Mouse (Mus musculus) frontal cortex, adult 2 months (tissue): ENCODE results near the gene Cfap299. TPM values are rescaled to one million over a fixed set of nuclear protein-coding genes. Genes with fewer than 3 reads are reported as not detected.
"Not testable (repeated sequence)": the region's sequence is repeated elsewhere in the genome, so short reads cannot be mapped to it uniquely, and the experiment has no call there.

Experiments
- DNase-seq, 2 experiments: peaks; one replicate each; pipeline ENCODE4 v3.0.0; 2022; ENCODE audit warnings: low spot score in 1 of 2; ENCODE audit errors: extremely low spot score in 1 of 2
- polyA plus RNA-seq: library from polyadenylated mRNA; depleted of rRNA; stranded (reverse); fragments of >200 nt; gene quantifications from 2 replicates; pipeline ENCODE4 v1.2.3, GENCODE M21; 2012

The Cfap299 gene
- polyA plus RNA-seq, 1 experiment, result 0.66 TPM

DNA sequence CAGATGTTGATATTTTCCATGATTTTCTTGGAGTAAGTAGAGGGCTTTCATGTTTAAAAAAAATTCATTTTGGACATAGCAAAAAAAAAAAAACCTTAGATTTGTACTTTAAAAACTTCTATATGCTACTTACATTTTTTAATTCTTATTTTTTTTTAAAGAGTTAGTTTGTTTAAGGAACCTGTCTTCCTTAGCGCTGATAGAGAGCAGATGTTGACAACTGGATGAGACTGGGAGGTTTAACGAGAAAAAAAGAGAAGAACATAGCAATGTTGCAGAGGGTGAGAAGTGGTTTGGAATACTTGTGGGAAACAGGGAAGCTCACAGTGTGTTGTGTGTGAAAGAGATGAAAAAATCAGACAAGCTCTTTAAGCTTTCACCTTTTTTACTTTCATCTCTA, 191.0 kb downstream of the Cfap299 start:
- DNase-seq, result no peak

DNA sequence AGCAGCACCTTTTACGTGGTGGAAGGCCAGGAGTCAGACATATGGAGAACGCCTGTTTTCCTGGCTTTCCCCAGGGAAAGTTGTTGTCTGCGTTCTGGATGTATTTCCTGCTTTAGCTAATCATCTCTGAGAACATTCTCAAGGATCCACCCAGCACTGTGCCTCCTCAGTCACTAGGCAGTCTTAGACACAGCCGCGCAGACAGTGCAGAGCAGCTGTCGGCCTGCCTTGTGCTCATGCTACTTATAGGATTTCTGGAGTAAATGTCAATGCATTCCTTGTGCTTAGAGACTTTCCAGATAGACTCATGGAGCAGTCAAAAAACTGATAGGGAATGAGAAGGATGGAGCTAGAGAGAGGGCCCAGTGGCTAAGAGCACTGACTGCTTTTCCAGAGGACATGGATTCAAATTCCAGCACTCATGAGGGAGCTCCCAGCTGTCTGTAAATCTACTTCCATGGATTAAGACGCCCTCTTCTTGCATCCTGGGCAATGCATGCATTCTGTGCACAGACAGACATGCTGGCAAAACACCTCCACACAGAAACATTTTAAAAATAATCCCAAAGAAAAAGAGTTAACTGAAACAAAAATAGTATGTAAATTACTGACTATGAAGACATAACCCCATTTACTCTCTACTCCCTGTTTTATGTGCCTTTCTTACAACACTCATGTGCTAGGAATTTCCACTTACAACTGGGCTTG, 193.3 kb downstream of the Cfap299 start:
- peak in 1 of 2 experiments; percentile 9 for DNase-seq

DNA sequence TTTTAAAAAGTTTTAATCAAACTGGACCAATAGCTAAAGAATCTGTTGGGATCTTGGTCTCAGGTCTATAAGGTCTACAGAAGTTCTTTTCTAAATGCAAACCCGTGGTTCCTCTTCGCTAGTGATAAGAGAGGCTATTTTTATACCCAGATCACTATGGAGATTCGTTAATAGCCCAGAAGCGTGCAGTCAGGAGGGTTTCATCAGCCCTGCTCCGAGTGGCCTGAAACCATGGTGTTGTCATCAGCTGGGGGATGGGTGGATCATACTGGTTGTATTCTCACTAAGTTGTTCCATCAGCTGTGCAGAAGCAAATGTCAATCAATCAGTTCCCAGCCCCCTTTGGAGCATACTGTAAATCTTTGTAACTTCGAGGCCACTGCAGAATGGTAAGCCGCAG, 193.9 kb downstream of the Cfap299 start:
- no peak for DNase-seq

DNA sequence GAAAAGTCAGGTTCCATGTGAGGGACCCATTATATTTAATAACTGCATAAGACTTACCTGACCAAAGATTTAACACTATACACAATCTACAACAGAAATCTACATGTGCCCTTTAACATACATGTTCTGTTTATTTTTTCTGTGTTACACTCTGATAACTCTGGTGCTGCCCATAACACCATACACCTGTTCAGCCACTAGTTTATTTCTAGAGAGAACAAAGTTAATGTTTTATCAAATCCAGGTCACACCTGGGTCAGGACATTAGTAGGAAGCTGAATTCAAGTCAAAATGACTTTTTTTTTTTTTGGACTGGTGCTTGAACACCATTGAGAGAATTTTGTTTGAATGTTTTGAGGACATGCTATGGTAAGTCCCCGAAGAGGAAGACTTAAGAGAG, 194.7 kb downstream of the Cfap299 start:
- no peak for DNase-seq

DNA sequence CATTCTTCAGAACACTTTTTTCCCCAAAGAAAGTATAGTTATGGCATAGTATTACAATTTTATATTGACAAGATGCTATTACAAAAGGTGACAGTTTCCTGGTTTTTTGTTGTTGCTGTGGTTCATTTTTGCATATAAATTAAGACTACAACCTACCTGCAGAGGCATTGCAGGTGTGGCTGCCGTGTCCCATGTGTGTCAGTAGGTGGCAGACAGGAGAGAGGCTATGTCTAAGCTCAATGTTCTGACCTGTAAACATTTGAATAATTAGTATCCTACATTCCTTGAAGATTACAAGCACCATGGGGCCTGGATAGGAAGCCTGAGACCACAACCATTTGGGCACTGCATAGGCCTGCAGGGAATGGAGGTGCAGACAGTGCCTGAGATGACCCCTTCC, 212.2 kb downstream of the Cfap299 start:
- DNase-seq, result no peak

DNA sequence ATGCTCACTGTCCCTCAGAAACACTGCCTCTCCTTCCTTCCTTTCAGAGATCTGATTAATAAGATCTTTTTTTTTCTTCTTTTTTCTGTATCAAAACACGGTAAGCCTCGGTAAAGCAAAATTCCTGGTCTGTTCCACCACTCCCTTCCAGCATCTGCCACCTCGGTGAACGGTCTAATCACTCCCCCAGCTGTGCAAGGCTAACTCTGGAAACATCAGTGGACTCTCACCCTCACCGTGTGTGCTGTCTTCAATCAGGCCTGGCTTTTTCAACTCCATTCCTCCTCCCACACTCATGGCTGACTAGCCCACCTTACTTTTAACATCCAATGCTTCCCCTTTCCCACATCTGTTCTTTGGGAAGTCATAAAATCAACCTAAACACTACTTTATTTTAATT, 221.2 kb downstream of the Cfap299 start:
- no peak for DNase-seq

DNA sequence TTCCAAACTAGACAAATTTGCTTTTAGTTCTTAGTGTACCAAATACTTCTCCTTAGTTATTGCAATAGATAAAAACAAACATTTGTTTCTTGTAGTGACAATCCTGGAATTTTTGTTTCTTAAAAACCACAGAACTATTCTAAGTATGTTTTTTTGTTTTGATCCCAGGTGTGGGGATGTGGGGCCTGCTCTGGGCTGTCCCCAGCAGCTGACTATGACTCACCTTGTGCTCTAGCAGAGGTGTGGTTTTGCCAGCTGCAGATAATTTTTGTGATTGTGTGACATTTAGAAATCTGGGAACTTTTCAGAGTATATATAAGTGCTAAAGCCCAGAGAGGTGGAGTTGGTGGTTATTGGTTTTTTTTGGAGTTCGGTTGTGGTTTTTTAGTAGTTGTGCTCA, 221.8 kb downstream of the Cfap299 start:
- DNase-seq, result no peak

DNA sequence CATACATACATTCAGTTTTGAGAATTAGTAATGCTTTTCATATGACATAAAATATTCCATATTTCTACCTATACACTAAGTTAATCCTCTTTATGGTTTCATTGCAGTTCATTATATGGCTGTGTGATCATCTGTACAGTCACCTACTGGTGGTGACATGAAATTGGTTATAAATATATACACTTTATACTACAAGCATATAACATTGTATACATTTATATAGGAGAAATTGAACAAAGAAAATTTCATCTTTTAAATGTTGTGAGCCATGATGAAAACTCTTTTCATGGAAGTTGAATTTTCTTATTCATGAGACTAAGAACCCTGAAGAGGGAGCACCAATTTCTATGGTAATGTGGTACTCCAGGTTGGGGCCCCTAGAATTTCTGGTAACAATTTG, 223.3 kb downstream of the Cfap299 start, which contains the start of gene Gm11111:
TSS of gene Gm11111 (plus strand) at position 301 of the 400 bp plus-strand sequence.
- no peak for DNase-seq

DNA sequence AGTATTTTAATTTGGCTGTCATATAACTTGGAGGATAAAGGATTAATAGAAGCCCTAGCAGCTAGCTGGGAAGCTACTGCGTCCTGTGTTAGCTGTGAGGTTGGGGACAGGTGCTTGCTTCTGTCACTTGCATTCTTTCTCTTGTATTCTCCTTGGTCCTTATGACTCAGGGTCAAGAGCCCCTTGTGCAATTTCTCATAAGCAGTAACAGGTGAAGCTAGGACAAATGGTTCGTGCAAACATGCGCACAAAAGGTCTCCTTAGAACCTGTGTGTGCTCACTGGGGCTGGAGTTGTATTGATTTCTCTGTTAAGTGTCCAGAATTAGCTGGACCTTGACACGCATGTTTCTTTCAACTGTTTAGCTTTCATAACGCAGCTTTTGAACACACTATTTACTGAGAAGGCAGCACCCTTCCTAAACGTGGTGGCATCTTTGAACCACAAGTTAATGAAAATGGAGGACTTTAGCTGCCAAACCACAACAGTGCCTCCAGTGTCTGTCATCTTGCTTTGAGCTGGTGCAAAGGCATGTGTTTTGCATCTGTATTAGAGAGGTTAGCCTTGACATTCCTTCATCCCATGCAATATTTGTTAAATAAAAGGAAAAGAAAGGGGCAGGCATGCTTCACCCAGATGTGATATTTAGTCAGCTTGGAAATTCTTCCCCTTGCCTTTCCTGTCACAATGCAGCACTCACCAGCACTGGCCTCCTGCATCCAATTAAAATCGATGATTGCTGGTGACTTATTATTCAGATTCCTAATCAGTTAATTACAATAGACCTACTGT, 223.9 kb downstream of the Cfap299 start:
- DNase-seq, result no peak

DNA sequence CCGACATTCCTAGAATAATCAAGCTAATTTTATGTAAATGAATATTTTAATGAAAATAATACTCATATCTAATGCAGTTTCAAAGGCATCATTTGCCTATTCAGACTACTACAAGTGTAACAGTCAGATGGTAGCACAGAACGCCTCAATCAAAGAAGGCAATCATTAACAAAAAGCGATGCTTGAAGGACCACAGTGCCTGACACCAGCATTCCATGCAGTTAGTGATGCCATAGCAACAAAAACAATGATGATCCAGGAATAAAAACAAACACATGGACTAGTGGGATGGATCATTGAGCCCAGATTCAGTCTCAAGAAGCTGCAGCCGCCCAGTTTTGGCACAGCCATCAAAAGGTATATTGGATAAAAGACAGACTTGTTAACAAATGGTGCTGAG, 232.2 kb downstream of the Cfap299 start:
- DNase-seq, result no peak

DNA sequence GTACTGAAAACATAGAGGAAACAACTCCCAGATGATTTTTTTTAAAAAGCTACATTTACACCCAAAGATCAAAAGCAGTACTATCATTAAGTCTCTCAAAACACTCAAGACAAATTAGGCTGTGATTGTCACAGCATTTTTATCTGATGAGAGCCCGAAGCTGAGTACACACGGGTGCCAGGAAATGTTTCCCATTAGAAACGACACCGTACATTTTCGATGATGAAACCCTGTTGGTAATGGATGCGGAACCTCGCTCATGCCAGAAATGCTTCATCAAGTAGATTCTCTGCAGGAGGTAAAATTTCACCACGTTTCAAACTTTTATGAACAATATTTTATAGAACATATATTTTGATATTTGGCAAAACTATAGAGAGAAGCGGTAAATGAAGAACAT, 233.7 kb downstream of the Cfap299 start:
- DNase-seq, result no peak

DNA sequence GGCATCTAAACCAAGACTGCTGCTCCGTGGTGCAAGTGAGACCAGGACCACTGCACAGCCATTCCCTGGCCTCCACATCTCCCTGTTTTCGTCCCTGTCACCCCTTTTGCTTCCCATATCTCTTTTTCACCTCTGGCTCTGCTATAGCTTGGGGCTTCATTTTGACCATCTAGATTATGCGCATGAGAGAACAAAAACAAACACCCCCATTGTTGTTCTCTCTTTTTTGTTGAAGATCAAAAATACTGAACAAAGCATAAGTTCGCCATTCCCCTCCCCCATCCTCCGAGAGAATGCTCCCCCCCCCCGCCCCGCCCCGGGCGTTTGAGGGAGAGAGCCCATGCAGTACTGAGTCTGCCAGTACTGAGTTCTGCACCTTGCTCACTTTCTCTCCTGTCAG, 234.7 kb downstream of the Cfap299 start:
- DNase-seq, result no peak

DNA sequence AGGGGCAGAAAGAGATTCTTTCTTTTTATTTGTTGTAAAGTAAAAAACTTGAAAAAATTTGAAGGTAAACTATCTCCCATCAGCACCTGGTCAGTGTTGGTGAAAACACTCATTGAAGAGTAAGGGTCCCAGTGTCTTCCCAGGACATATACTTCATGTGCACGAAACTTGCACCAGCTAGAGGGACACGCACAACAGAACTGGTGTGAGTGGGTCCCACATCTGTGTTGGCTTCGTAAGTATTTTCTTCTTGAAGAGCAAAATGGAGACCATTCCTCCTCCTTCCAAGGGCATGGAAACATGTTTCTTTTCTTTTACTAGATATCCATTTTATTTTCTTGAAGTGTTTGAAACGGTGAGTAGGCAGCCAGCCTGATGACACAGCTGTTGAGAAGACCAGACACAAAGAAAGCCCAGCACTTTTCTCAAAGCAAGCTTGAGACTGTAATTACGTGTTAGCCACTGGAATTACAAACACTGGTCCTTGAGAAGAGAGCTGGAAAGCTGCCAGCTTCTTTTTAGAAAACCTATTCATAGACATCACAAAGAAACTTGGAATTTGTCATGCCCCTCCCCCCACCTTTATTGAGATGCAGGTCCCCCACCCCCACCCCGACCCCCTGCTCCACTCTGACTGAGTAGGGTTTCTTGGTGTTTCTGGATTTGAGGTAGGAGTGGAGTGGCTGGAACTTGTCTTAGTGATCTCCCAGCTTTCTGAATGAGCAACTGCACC, 237.5 kb downstream of the Cfap299 start:
- peak in 1 of 2 experiments; percentile 6 for DNase-seq

DNA sequence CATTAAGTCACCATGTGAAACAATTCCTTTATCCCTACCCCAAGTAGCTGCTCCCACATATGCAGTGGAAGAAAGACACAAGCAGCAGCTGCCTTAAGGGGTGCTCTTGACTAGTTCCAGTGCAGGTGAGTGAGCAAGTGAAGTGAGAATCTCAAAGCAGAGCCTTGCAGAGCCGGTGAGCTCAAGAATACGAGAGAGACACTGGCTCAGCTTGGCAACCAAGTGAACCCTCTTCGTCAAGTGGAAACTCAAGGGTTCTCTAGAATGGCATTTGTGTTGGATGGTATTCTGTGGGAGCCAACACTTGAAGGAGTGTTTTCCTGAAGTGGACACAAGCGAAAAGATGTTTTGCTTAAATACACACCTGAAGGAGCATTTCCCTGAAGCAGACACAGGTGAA, 239.4 kb downstream of the Cfap299 start:
- no peak for DNase-seq

DNA sequence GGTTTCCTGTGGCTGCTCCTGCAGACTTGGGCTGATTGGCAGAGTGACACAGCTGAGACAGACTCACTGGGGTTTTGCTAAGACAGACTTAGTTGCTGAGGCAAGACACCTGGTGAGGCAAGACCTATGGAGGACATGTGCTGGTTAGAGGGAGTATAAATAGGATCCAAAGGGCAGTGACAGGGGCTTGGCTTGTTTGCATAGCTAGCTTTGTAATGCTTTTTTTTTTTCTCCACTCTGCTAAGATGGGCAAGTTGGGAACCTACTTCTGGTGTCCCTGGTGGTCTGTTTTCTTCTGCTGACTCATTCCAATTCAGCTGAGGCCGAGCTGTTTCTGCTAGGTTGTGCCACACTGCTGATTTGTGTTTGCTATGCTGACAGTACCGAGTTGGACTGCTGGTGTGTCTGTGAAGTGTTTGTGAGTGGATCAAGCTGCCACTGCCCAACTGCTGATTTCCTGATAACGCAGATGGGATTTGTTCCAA, 240.0 kb downstream of the Cfap299 start:
- no peak for DNase-seq

DNA sequence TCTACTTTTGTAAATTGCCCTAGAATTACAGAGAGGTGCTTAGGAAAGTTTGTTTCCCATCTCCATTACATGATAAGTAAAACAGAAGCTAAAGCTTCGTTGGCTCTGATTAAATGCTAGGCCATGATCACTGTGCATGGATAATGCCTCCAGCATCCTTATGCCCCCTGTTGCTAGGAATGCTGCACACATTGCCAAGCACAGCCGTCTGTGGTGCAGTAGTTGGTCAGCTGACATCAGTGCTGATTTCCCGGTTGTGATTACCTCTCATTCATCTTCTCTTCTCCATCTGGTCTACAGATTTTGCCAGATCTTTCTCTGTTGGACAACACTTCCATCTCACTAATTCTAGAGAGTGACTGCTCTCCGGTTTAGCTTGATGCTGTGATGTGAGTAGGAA, 243.3 kb downstream of the Cfap299 start:
- no peak for DNase-seq

DNA sequence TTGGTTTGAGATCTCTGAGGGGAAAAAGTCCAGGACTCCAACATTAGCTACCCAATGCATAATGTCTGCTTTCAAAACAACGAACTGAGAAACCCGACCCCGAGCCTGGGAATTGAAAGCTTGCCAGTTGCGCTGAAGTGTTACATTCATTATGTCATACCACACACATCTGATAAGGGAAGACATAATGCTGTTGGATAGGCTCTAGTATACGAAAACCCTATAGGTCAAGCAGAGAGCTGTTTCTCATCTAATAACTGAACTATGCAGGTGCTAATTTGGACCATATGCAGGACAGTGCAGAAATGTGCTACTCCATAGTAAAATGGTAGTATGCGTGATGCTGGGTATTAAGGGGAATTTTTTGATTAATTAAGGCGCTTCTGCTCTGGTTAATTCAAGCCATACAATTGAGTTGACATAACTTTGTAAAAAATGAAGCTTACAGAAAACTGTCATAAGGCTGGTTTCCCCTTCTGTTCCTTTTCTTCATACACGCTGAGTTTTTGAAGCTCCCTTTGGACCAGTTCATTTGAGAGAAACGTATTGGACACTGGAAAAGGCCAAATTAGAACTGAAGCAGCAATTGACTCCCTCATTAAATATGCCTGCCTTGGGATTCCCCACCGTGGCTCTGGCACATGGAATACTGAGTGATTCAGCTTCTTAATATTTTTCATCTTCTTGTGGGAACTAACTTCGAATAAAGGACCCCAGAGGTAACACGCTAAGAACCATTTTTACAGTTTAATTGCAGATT, 245.8 kb downstream of the Cfap299 start:
- no peak for DNase-seq

DNA sequence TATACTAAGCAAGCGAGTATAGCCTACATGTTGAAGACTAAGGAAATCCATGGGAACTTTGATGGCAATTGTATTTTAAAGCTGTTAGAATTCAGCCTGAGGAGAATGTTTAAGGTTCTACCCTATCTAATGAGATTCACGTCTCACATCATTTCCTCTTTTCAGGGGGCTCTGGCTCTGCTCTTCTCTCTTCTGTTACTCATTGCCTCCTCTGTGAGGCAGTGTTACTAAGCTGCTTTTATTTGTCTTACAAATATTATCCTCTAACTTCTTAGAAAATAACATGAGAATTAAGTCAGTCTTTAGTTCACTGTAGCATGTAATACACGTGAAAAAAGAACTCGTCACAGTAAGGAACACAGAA, 246.3 kb downstream of the Cfap299 start:
- DNase-seq, result no peak

DNA sequence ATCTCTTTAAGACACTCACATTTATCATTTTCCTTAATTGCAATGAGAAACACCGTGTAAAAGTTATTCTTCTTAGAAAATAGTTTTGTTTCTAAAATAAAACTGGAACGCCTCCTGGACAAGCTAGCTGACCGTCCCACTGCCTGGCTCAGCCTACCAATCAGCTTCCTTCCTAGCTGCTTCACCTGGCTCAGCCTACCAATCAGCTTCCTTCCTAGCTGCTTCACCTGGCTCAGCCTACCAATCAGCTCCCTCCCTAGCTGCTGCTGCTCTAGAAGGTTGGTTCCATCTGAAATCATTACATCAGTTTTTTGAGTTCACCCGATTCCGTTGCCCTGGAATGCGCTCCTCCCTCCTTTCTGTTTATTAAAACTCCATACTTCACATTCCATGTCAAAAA, 247.4 kb downstream of the Cfap299 start:
- DNase-seq, result not testable (repeated sequence)

DNA sequence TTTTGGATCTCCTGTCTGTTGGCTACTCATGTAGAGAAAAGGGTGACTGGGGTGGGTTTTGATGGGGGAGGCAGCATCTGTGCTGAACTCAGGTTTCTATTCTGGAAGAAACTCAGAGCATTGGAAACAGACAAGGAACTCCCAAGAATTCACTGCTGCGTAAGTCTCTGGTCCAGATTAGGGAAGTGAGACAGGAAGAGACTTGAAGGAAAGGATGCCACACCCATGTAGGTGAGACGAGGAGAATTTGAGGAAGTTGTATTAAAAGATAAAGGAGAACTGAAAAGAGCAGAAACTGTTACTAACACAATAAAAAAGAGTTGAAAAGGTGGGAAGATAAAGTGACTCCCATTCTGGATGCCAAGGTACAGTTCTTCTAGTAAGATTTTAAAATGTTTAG, 249.3 kb downstream of the Cfap299 start:
- no peak for DNase-seq

DNA sequence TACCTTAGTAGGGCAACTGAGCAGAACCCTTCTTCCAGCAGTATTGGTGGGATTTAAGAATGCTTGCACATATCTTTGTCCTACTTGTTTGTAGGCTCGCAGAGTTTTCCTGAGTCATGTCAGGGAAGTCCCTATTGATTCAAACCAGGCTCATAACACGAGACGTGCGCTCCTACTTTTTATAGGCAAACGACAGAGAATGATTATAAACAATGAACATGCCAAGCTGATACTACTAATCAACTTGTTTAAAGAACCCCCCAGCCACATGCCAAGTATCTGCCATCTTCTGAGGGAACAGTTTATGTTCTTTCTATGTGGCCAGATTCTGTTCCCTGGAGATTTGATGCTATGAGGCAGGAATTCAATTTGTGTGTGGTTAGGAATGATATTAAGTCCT, 251.7 kb downstream of the Cfap299 start:
- no peak for DNase-seq
